Mouse (Mus musculus): Measurements from ENCODE around the gene Ptgdr2.
A peak's percentile ranks its signal among the peaks of the same experiment; 100 is the strongest.

Ptgdr2 gene

GRCm38 (mm10) chr19:10975187-10975586 is 38.2 kb downstream of the Ptgdr2 start:
- no peak for DNase-seq (ENCODE audit: low read depth, low spot score)

GRCm38 (mm10) chr19:10976318-10976717 is 39.4 kb downstream of the Ptgdr2 start:
- no peak for DNase-seq (ENCODE audit: low read depth, low spot score)

DNA sequence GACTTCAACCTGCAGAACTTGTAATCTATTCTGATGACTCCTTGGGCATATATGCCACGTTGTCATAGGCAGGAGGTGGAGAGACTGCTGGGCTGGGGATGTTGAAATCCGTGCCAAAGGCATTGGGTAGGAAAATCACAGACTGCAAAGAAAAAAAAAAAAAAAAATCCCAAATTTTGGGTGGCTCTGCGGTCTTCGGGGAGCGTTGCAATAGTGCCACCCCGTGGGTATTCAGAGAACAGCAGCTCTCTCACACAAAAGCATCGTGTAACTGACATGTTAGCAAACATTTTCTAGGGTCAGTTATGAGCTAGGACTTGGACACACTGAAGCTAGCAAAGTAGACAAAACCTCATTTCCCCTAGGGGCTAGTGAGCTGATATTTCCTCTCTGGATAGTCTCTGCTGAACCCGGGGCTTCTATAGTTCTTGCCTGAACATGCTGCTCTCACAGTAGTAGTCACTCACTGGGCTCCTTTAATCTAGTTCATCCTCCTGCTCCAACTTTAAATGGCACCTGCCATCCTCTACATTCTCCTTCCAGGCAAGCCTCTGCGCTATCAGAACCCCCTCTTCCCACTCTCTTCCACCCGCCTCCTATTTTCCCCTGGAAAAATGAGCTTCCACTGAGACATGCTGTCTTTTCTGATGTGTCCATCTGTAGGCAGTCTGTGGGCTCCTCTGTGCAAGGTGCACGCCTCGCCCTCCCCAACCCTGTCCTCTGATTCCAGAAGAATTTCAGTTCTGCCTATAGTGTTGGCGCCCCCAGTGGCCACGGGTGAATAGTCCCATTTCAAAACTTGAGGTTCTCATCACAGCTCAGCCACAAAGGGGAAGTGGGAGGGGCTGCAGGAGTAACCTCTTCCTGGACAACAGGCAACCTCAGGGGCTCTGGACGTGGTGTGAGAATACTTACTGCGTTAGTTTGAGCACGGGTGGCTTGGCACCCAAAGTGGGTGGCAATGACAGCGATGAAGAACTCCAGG is 42.5 kb downstream of the Ptgdr2 start:
- peak; percentile 67 for DNase-seq (ENCODE audit: low read depth, low spot score)

GRCm38 (mm10) chr19:10980210-10980609 is 43.2 kb downstream of the Ptgdr2 start:
- no peak for DNase-seq (ENCODE audit: low read depth, low spot score)

GRCm38 (mm10) chr19:10983146-10983545 is 46.2 kb downstream of the Ptgdr2 start:
- DNase-seq (ENCODE audit: low read depth, low spot score): peak; percentile 47

DNA sequence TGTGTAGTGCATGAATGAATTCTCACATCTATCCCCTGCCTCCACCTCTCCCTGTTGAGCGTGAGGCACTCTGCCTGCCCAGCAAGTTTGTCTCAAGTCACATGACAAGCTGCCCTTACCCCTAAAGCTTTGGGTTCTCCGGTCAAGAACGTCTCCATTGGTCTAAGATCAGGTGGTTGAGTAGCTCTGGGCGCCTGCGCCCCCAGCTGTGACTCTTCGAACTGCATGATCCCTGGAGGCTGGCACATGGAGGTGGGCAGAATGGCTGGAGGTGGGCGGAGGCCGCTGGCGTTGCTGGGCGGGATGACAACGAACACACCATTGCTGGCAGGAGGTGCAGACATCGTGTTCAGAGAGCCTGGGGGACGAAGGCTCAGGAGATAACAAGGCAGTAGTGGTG is 47.6 kb downstream of the Ptgdr2 start:
- DNase-seq (ENCODE audit: low read depth, low spot score): no peak

DNA sequence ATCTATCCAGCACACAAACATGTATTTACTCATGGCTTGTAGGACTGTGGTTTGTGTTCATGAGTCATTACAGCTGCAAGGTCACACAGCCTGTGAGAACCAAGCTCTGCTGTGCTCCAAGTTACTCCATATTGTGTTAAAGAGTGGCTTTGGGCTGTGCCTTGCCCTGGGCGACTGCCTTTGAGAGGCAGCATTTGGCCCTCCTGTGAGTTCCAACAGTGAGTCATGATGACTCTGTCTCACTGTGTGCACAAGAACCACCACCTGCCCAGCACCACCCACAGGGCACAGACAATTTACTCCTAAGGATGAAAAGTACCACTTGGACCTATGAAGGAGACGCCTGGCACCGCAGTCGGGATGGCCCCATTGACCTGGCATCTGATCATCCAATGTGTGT is 48.9 kb downstream of the Ptgdr2 start:
- DNase-seq (ENCODE audit: low read depth, low spot score): no peak

- no peak for DNase-seq (ENCODE audit: low read depth, low spot score)
Measured at GRCm38 (mm10) chr19:10988563-10988962, 51.6 kb downstream of the Ptgdr2 start.

- no peak for DNase-seq (ENCODE audit: low read depth, low spot score)
Measured at GRCm38 (mm10) chr19:10990751-10991150, 53.8 kb downstream of the Ptgdr2 start.

GRCm38 (mm10) chr19:10991911-10992310 is 55.0 kb downstream of the Ptgdr2 start:
- DNase-seq (ENCODE audit: low read depth, low spot score): no peak
